Mouse (Mus musculus): ENCODE results near the gene Rcl1. TPM values are rescaled to one million over a fixed set of nuclear protein-coding genes. Genes with fewer than 3 reads are reported as not detected.
A peak's percentile ranks its signal among the peaks of the same experiment; 100 is the strongest.

Rcl1 gene
- polyA plus RNA-seq, 1 experiment from 2014 or later: 35.3 TPM

GRCm38 (mm10) chr19:29064451-29065102 is 36.6 kb upstream of the Rcl1 start:
- H3K9ac ChIP-seq (replicated peaks; ENCODE audit: low read depth, low read length): no peak overlapping the region
- 52% methylated on average over 9 of the region's 9 CpGs for WGBS
- no peak overlapping the region for H3K27ac ChIP-seq (ENCODE audit: low read length)
- H3K4me1 ChIP-seq (replicated peaks; ENCODE audit: control insufficient read depth, insufficient read depth, low read length): peaks cover 11% of the 10 kb centered on the region; the same call in 1 of the 2 replicates
- no peaks in the 10 kb centered on the region for H3K36me3 ChIP-seq (ENCODE audit: control insufficient read depth, insufficient read depth)
- H3K4me3 ChIP-seq (replicated peaks; ENCODE audit: low read length): no peak overlapping the region
- ATAC-seq: peak; percentile 32
- H3K9me3 ChIP-seq (ENCODE audit: control insufficient read depth, low read length): no peaks in the 10 kb centered on the region
- H3K27me3 ChIP-seq (replicated peaks; ENCODE audit: control insufficient read depth, insufficient read depth, low read length): no peaks in the 10 kb centered on the region
- H3K4me2 ChIP-seq (ENCODE audit: low read length): no peak overlapping the region

GRCm38 (mm10) chr19:29066981-29067471 is 34.1 kb upstream of the Rcl1 start:
- Histone ChIP-seq H3K27ac (ENCODE audit: low read length) (no peak overlapping the region), H3K4me2 (ENCODE audit: low read length) (no peak overlapping the region), H3K36me3 (ENCODE audit: control insufficient read depth, insufficient read depth) (no peaks in the 10 kb centered on the region), H3K4me3 (replicated peaks; ENCODE audit: low read length) (no peak overlapping the region), H3K27me3 (replicated peaks; ENCODE audit: control insufficient read depth, insufficient read depth, low read length) (no peaks in the 10 kb centered on the region), H3K4me1 (replicated peaks; ENCODE audit: control insufficient read depth, insufficient read depth, low read length) (peaks cover 11% of the 10 kb centered on the region; the same call in 1 of the 2 replicates), H3K9ac (replicated peaks; ENCODE audit: low read depth, low read length) (no peak overlapping the region), H3K9me3 (ENCODE audit: control insufficient read depth, low read length) (no peaks in the 10 kb centered on the region)
- ATAC-seq: no peak
- WGBS: 19% methylated on average over 11 of the region's 11 CpGs

- Histone ChIP-seq H3K4me3 (replicated peaks; ENCODE audit: low read length) (no peak overlapping the region), H3K4me1 (replicated peaks; ENCODE audit: control insufficient read depth, insufficient read depth, low read length) (peaks cover 5% of the 10 kb centered on the region; the same call in 1 of the 2 replicates), H3K9ac (replicated peaks; ENCODE audit: low read depth, low read length) (no peak overlapping the region), H3K27me3 (replicated peaks; ENCODE audit: control insufficient read depth, insufficient read depth, low read length) (no peaks in the 10 kb centered on the region), H3K4me2 (ENCODE audit: low read length) (no peak overlapping the region), H3K27ac (ENCODE audit: low read length) (no peak overlapping the region), H3K9me3 (ENCODE audit: control insufficient read depth, low read length) (no peaks in the 10 kb centered on the region), H3K36me3 (ENCODE audit: control insufficient read depth, insufficient read depth) (no peaks in the 10 kb centered on the region)
- ATAC-seq: no peak
- WGBS: 87% methylated on average over 5 of the region's 5 CpGs
Observed at GRCm38 (mm10) chr19:29069195-29069594, 32.0 kb upstream of the Rcl1 start.

- no peak overlapping the region for H3K9ac ChIP-seq (replicated peaks; ENCODE audit: low read depth, low read length)
- H3K27ac ChIP-seq (ENCODE audit: low read length): no peak overlapping the region
- H3K36me3 ChIP-seq (ENCODE audit: control insufficient read depth, insufficient read depth): no peaks in the 10 kb centered on the region
- peaks cover 7% of the 10 kb centered on the region; the same call in 1 of the 2 replicates for H3K4me1 ChIP-seq (replicated peaks; ENCODE audit: control insufficient read depth, insufficient read depth, low read length)
- H3K27me3 ChIP-seq (replicated peaks; ENCODE audit: control insufficient read depth, insufficient read depth, low read length): no peaks in the 10 kb centered on the region
- peak; percentile 64 for ATAC-seq
- H3K4me2 ChIP-seq (ENCODE audit: low read length): no peak overlapping the region
- 20% methylated on average over 6 of the region's 6 CpGs for WGBS
- no peak overlapping the region for H3K4me3 ChIP-seq (replicated peaks; ENCODE audit: low read length)
- no peaks in the 10 kb centered on the region for H3K9me3 ChIP-seq (ENCODE audit: control insufficient read depth, low read length)
Observed at GRCm38 (mm10) chr19:29074802-29075201, 26.4 kb upstream of the Rcl1 start.

- WGBS: 83% methylated on average over 6 of the region's 6 CpGs
- no peaks in the 10 kb centered on the region for H3K27me3 ChIP-seq (replicated peaks; ENCODE audit: control insufficient read depth, insufficient read depth, low read length)
- no peak overlapping the region for H3K4me3 ChIP-seq (replicated peaks; ENCODE audit: low read length)
Observed at GRCm38 (mm10) chr19:29088628-29089027, 12.5 kb upstream of the Rcl1 start.

GRCm38 (mm10) chr19:29092194-29092593 is 9.0 kb upstream of the Rcl1 start:
- ATAC-seq: no peak
- no peaks in the 10 kb centered on the region for H3K27me3 ChIP-seq (replicated peaks; ENCODE audit: control insufficient read depth, insufficient read depth, low read length)
- H3K9me3 ChIP-seq (ENCODE audit: control insufficient read depth, low read length): no peaks in the 10 kb centered on the region
- H3K4me2 ChIP-seq (ENCODE audit: low read length): no peak overlapping the region
- no peak overlapping the region for H3K9ac ChIP-seq (replicated peaks; ENCODE audit: low read depth, low read length)
- no peaks in the 10 kb centered on the region for H3K36me3 ChIP-seq (ENCODE audit: control insufficient read depth, insufficient read depth)
- H3K4me3 ChIP-seq (replicated peaks; ENCODE audit: low read length): no peak overlapping the region
- H3K27ac ChIP-seq (ENCODE audit: low read length): no peak overlapping the region
- H3K4me1 ChIP-seq (replicated peaks; ENCODE audit: control insufficient read depth, insufficient read depth, low read length): no peaks in the 10 kb centered on the region

More at GRCm38 (mm10) chr19:29088628-29089027, 12.5 kb upstream of the Rcl1 start:
- Histone ChIP-seq H3K4me2 (ENCODE audit: low read length) (no peak overlapping the region), H3K27ac (ENCODE audit: low read length) (no peak overlapping the region), H3K36me3 (ENCODE audit: control insufficient read depth, insufficient read depth) (no peaks in the 10 kb centered on the region), H3K9me3 (ENCODE audit: control insufficient read depth, low read length) (no peaks in the 10 kb centered on the region), H3K4me1 (replicated peaks; ENCODE audit: control insufficient read depth, insufficient read depth, low read length) (no peaks in the 10 kb centered on the region), H3K9ac (replicated peaks; ENCODE audit: low read depth, low read length) (no peak overlapping the region)
- ATAC-seq: no peak

- no peak for ATAC-seq
- Histone ChIP-seq H3K27me3 (replicated peaks; ENCODE audit: control insufficient read depth, insufficient read depth, low read length) (no peaks in the 10 kb centered on the region), H3K4me2 (ENCODE audit: low read length) (no peak overlapping the region), H3K27ac (ENCODE audit: low read length) (no peak overlapping the region), H3K9ac (replicated peaks; ENCODE audit: low read depth, low read length) (no peak overlapping the region), H3K36me3 (ENCODE audit: control insufficient read depth, insufficient read depth) (no peaks in the 10 kb centered on the region), H3K9me3 (ENCODE audit: control insufficient read depth, low read length) (no peaks in the 10 kb centered on the region), H3K4me3 (replicated peaks; ENCODE audit: low read length) (no peak overlapping the region), H3K4me1 (replicated peaks; ENCODE audit: control insufficient read depth, insufficient read depth, low read length) (peaks cover 11% of the 10 kb centered on the region)
- WGBS: 76% methylated on average over 5 of the region's 5 CpGs
Observed at GRCm38 (mm10) chr19:29099106-29099505, 2.1 kb upstream of the Rcl1 start.

- no peak overlapping the region for H3K27ac ChIP-seq (ENCODE audit: low read length)
- H3K4me2 ChIP-seq (ENCODE audit: low read length): no peak overlapping the region
- no peak overlapping the region for H3K9ac ChIP-seq (replicated peaks; ENCODE audit: low read depth, low read length)
- no peaks in the 10 kb centered on the region for H3K9me3 ChIP-seq (ENCODE audit: control insufficient read depth, low read length)
- H3K27me3 ChIP-seq (replicated peaks; ENCODE audit: control insufficient read depth, insufficient read depth, low read length): no peaks in the 10 kb centered on the region
- H3K36me3 ChIP-seq (ENCODE audit: control insufficient read depth, insufficient read depth): no peaks in the 10 kb centered on the region
- H3K4me3 ChIP-seq (replicated peaks; ENCODE audit: low read length): no peak overlapping the region
- H3K4me1 ChIP-seq (replicated peaks; ENCODE audit: control insufficient read depth, insufficient read depth, low read length): peaks cover 11% of the 10 kb centered on the region
- no peak for ATAC-seq
- WGBS: 79% methylated on average over 4 of the region's 4 CpGs
Observed at GRCm38 (mm10) chr19:29099596-29099995, 1.6 kb upstream of the Rcl1 start.

- Histone ChIP-seq H3K4me2 (ENCODE audit: low read length) (peak overlapping the region; percentile 96), H3K27me3 (replicated peaks; ENCODE audit: control insufficient read depth, insufficient read depth, low read length) (no peaks in the 10 kb centered on the region), H3K4me3 (replicated peaks; ENCODE audit: low read length) (peak overlapping the region; percentile 96), H3K9ac (replicated peaks; ENCODE audit: low read depth, low read length) (peak overlapping the region; percentile 80), H3K4me1 (replicated peaks; ENCODE audit: control insufficient read depth, insufficient read depth, low read length) (peaks cover 11% of the 10 kb centered on the region), H3K9me3 (ENCODE audit: control insufficient read depth, low read length) (no peaks in the 10 kb centered on the region), H3K27ac (ENCODE audit: low read length) (no peak overlapping the region), H3K36me3 (ENCODE audit: control insufficient read depth, insufficient read depth) (no peaks in the 10 kb centered on the region)
- ATAC-seq: no peak
- WGBS: 23% methylated on average over 8 of the region's 8 CpGs
Observed at GRCm38 (mm10) chr19:29100261-29100660, 914 bp upstream of the Rcl1 start.
